Mouse (Mus musculus) bone marrow macrophage, adult 2 months (primary cell): Measurements from ENCODE around the gene Arhgef28.

Experiments
- CTCF ChIP-seq: IDR thresholded peaks from 2 replicates; pipeline ENCODE4 v1.5.1; 2012; ENCODE audit warnings: low read depth, mild to moderate bottlenecking, low read length, moderate library complexity
- POLR2A ChIP-seq: IDR thresholded peaks from 2 replicates; pipeline ENCODE4 v1.6.1; 2012; ENCODE audit warnings: mild to moderate bottlenecking, low read depth, low read length, borderline replicate concordance

DNA sequence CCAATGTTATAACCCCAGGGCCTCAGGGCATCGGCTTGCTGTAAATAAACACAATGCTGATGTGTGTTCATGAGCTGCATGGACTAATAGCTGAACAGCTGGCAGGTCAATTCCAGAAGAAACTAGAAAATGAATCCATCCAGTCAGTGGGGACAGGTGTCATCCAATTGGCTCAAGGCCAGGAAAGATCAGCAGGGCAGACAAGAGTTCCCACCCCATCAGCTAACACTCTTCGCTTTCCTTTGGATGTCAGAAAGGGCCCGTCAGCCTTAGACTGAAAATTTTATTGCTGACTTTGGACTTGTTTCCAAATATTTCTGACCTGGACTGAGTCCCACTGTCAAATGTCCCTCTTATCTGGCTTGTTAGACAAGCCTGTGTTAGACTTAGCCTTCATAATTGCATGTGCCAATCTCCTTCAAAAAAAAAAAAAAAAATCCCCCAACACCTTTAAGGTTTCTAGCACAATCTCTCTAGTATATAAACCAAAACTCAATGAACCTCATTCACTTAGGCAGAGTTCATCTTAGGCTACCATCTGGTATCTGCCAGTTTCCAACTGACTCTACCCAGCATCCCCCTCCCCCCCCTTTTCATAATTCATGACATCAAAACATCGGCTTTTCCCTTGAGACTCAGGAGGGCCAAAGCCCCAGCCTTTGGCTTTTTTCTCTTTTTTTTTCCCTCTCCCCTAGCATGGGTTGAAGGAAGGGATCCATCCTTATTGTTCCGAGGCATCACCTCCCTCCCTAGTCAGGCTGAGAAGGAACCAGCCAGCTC is 38.5 kb upstream of the Arhgef28 start:
- no peak for TF ChIP-seq POLR2A
- TF ChIP-seq CTCF = no peak
